Mouse (Mus musculus): ENCODE results near the gene Mcur1. TPM values are rescaled to one million over a fixed set of nuclear protein-coding genes. Genes with fewer than 3 reads are reported as not detected.

The Mcur1 gene
- polyA plus RNA-seq, 1 experiment from 2014 or later = 5.7 TPM

DNA sequence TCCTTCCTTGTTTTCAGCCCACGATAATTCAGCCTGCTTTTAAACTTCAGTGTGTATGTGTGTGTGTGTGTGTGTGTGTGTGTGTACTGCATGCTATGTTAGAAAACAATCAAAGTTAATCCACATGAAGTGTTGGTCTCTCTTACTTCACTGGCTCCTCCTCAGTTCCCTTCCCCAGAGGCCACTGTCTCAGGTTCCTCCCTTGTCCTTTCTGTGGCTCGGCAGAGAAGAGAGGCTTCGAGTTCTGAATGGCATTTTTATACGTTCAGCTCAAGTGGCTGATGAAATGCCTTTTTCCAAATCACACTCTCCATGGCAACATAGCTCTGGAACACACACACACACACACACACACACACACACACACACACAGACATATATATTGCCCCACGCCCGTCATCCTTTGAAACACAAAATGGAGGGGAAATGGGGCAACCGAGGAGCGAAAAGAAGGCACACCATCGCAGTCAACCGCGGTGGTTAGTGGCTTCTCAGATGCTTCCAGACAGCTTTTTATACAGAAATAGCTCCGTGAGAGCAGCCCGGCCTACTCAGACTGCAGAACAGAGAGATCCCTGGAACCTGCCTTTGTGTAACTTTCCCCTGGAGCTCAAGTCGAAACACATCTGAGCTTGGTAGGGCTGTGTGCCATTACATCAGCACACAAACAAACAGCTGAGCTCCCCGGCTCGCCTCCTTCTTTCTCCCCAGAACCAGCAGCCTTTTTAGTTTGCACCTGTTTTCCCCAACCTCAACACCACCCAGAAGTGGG, 34.4 kb downstream of the Mcur1 start:
- Histone ChIP-seq H3K4me1 (replicated peaks) (peaks cover 15% of the 10 kb centered on the region), H3K9me3 (replicated peaks) (no peaks in the 10 kb centered on the region), H3K4me3 (replicated peaks) (no peak overlapping the region), H3K4me2 (no peak overlapping the region), H3K27me3 (no peaks in the 10 kb centered on the region), H3K36me3 (replicated peaks) (no peaks in the 10 kb centered on the region), H3K9ac (no peak overlapping the region), H3K27ac (replicated peaks) (peak overlapping the region; percentile 45; the same call in 1 of the 2 replicates)
- ATAC-seq (ENCODE audit: insufficient read depth) = no peak
- 45% methylated on average over 16 of the region's 16 CpGs for WGBS (ENCODE audit: insufficient replicate concordance)

DNA sequence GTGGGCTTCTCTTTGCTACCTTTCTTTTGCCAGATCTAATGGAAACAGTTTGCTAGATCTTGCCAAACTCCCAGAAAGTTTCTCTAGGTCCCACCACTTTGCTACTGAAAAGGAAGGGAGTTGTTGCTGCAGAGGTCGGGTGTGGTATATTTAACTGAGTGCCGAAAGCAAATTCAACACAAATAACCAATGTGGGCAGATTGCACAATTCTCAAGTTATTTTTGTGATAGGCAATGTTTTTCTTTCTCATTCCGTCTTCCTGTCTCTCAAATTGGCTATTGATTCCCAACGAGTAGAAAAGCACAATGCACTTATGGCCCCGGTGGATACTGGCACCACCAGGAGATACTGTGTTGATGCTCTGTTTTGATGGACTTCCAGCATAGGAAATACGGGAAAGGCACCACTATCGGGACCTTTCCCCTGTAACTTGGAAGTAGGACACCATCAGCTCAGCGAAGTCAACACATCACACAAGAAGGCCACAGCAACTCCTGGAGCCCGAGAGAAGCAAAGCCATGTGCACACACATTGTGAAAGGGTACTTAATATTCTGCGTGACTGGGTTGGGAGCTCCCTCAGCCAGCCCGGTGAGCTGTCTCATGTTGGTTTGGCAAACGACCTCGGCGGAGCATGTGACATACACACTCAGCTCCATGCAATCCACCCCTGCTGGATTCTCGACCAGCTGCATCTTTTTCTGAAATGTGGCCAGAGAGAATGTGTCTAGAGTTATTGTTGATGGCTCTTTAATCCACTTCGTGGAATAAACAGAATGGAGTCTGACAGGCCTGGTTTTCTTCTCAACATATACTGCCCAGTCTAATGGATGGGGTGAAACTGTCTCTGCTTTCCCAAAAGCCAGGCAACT, 35.3 kb downstream of the Mcur1 start:
- H3K4me3 ChIP-seq (replicated peaks) = no peak overlapping the region
- H3K4me1 ChIP-seq (replicated peaks) = peaks cover 9% of the 10 kb centered on the region
- no peak overlapping the region for H3K9ac ChIP-seq
- H3K27ac ChIP-seq (replicated peaks) = 0 out of 2 replicates have a peak overlapping the region, but pooled peaks have one; percentile 45
- ATAC-seq (ENCODE audit: insufficient read depth) = no peak
- H3K4me2 ChIP-seq = peak overlapping the region; percentile 23; the same call in 1 of the 2 replicates
- H3K36me3 ChIP-seq (replicated peaks) = no peaks in the 10 kb centered on the region
- 35% methylated on average over 16 of the region's 16 CpGs for WGBS (ENCODE audit: insufficient replicate concordance)
- no peaks in the 10 kb centered on the region for H3K9me3 ChIP-seq (replicated peaks)
- no peaks in the 10 kb centered on the region for H3K27me3 ChIP-seq

DNA sequence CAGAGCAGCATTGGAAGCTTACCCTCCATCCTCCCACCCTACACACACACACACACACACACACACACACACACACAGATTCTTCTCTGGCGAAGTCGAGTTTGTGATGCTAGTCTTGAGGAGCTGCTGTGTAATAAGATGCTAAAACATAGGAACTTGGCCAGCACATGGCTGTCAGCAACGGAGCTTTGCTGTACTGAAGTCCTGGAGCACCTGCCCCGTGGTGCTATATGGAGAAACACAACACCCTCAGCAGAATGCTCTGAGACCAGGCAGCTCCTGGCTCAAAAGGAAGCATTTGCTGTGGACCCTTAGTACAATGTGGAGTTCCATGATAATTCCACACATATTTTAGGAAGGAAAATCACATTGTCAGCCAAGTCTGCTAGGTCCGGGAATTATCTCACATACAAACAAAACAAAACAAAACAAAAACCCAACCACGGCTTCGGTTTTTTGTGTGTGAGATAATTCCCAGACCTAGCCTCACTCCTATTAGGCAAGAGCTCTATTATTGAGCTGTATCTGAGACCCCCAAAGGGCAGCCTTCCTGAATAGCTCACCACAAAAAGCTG, 36.0 kb downstream of the Mcur1 start:
- no peaks in the 10 kb centered on the region for H3K9me3 ChIP-seq (replicated peaks)
- no peak overlapping the region for H3K9ac ChIP-seq
- no peak overlapping the region for H3K4me2 ChIP-seq

DNA sequence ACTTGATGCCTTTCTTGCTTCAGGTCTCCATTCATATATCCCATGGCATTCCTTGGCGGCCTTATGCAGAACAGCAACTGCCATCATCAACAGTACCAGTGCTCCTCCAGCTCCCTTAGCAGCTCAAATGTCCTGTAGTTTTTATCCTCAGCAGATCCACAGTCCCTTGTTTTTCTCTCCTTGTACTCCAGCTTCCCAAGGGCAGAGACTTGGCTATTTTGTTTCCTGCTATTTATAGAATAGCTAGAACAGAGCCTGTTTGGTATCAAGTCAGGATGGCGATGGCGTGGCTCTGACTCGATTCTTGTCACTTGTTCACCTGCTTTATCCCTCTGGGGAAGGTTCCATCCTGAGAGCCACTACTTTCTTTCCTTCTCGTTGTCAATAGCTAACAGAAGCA, 38.1 kb downstream of the Mcur1 start:
- no peak overlapping the region for H3K9ac ChIP-seq
- no peaks in the 10 kb centered on the region for H3K27me3 ChIP-seq
- peaks cover 9% of the 10 kb centered on the region for H3K4me1 ChIP-seq (replicated peaks)
- no peak overlapping the region for H3K4me2 ChIP-seq
- H3K9me3 ChIP-seq (replicated peaks) = no peaks in the 10 kb centered on the region
- H3K27ac ChIP-seq (replicated peaks) = no peak overlapping the region
- whole genome bisulfite sequencing (ENCODE audit: insufficient replicate concordance) = 62% methylated on average over 5 of the region's 5 CpGs
- no peaks in the 10 kb centered on the region for H3K36me3 ChIP-seq (replicated peaks)
- ATAC-seq (ENCODE audit: insufficient read depth) = no peak
- no peak overlapping the region for H3K4me3 ChIP-seq (replicated peaks)

More for the DNA sequence above, 36.0 kb downstream of the Mcur1 start:
- Histone ChIP-seq H3K4me3 (replicated peaks) (no peak overlapping the region), H3K27ac (replicated peaks) (no peak overlapping the region), H3K36me3 (replicated peaks) (no peaks in the 10 kb centered on the region), H3K4me1 (replicated peaks) (peaks cover 9% of the 10 kb centered on the region), H3K27me3 (no peaks in the 10 kb centered on the region)
- WGBS (ENCODE audit: insufficient replicate concordance) = 44% methylated on average over 7 of the region's 7 CpGs
- no peak for ATAC-seq (ENCODE audit: insufficient read depth)

DNA sequence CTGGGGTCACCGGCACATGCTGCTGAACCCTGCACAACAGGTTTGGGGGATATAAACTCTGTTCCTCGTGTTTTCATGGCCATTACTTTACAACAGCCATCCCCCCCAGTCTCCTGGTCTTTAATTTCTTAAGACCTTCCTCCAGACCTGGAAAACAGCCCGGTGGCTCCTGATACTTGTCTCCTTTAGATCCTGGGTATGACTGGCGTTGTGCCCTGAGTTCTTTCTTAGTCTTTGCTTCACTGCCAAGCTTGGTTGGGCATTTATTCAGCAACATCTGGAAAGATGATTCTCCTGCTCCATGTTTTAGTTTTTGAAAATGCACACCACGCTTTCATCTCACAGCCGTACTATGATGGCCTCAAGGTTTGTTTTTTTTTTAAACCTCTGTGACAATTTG, 40.7 kb downstream of the Mcur1 start:
- no peak overlapping the region for H3K4me2 ChIP-seq
- no peak overlapping the region for H3K27ac ChIP-seq (replicated peaks)
- no peaks in the 10 kb centered on the region for H3K36me3 ChIP-seq (replicated peaks)
- no peaks in the 10 kb centered on the region for H3K27me3 ChIP-seq
- H3K4me1 ChIP-seq (replicated peaks) = peaks cover 2% of the 10 kb centered on the region
- ATAC-seq (ENCODE audit: insufficient read depth) = no peak
- no peaks in the 10 kb centered on the region for H3K9me3 ChIP-seq (replicated peaks)
- 63% methylated on average over 6 of the region's 6 CpGs for WGBS (ENCODE audit: insufficient replicate concordance)
- no peak overlapping the region for H3K4me3 ChIP-seq (replicated peaks)
- H3K9ac ChIP-seq = no peak overlapping the region

DNA sequence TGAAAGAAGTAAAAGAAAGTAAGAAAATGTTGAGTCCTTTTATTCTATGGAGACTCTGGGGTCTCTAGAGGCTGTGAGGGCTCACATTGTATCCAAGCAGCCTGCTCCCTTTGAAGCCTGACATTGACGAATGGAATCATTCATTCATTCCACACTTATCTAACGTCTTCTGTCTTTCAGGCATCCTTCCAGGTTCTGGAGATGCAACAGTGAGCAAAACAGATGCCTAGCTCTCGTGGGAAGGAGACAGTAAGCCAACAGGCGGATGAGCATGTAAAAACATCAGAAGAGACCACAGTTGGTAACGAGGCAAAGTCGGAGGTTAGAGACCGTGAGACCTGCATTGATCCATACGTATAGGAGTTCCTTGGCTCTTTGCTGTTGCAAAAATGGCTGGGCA, 42.6 kb downstream of the Mcur1 start:
- no peak overlapping the region for H3K4me2 ChIP-seq
- no peak overlapping the region for H3K27ac ChIP-seq (replicated peaks)
- no peak overlapping the region for H3K4me3 ChIP-seq (replicated peaks)
- no peaks in the 10 kb centered on the region for H3K4me1 ChIP-seq (replicated peaks)
- H3K9me3 ChIP-seq (replicated peaks) = no peaks in the 10 kb centered on the region
- no peaks in the 10 kb centered on the region for H3K36me3 ChIP-seq (replicated peaks)
- WGBS (ENCODE audit: insufficient replicate concordance) = 66% methylated on average over 8 of the region's 8 CpGs
- H3K9ac ChIP-seq = no peak overlapping the region
- ATAC-seq (ENCODE audit: insufficient read depth) = no peak
- no peaks in the 10 kb centered on the region for H3K27me3 ChIP-seq

DNA sequence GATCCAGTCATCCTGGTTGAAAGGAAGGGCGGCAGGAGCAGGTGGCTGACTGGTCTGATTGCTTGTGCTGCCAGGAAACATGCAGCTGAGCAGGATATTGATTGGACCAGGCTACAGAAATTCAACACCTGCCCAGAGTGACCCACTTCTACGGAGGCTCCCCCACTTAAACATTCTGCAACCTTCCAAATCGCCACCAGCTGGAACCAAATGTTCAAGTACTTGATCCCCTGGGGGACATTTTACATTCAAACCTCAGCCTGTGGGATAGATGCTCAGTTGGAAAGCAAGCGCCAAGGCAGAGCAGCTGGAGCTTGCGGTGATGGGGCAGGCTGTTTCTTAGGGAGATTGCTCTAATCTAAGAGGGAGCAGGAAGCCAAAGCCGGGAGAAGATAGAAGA, 43.1 kb downstream of the Mcur1 start:
- no peak overlapping the region for H3K9ac ChIP-seq
- H3K9me3 ChIP-seq (replicated peaks) = no peaks in the 10 kb centered on the region
- no peaks in the 10 kb centered on the region for H3K36me3 ChIP-seq (replicated peaks)
- H3K27ac ChIP-seq (replicated peaks) = no peak overlapping the region
- no peaks in the 10 kb centered on the region for H3K27me3 ChIP-seq
- WGBS (ENCODE audit: insufficient replicate concordance) = 66% methylated on average over 6 of the region's 6 CpGs
- H3K4me1 ChIP-seq (replicated peaks) = no peaks in the 10 kb centered on the region
- no peak for ATAC-seq (ENCODE audit: insufficient read depth)
- H3K4me3 ChIP-seq (replicated peaks) = no peak overlapping the region
- no peak overlapping the region for H3K4me2 ChIP-seq

DNA sequence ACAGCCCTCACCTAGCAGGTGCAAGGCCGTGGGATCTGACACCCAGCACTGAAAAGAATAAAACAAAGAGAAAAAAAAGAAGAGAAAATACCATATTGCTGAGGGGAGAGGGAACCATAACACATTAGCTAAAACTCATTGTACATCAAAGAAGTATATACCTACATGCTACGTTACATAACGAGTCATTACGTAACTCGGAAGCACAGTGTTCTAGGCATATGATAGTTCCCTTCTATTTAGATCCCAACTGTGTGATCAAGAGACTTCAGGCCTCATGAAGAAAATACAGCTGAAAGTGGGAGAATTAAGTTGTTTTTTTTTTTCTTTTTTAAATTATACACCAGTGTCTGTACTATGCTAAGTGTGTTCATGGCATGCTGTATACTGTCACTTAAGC, 43.9 kb downstream of the Mcur1 start:
- no peak overlapping the region for H3K4me3 ChIP-seq (replicated peaks)
- no peaks in the 10 kb centered on the region for H3K27me3 ChIP-seq
- no peak for ATAC-seq (ENCODE audit: insufficient read depth)
- no peak overlapping the region for H3K4me2 ChIP-seq
- no peaks in the 10 kb centered on the region for H3K4me1 ChIP-seq (replicated peaks)
- no peaks in the 10 kb centered on the region for H3K36me3 ChIP-seq (replicated peaks)
- 76% methylated on average over 5 of the region's 5 CpGs for WGBS (ENCODE audit: insufficient replicate concordance)
- H3K9ac ChIP-seq = no peak overlapping the region
- H3K9me3 ChIP-seq (replicated peaks) = no peaks in the 10 kb centered on the region
- no peak overlapping the region for H3K27ac ChIP-seq (replicated peaks)

DNA sequence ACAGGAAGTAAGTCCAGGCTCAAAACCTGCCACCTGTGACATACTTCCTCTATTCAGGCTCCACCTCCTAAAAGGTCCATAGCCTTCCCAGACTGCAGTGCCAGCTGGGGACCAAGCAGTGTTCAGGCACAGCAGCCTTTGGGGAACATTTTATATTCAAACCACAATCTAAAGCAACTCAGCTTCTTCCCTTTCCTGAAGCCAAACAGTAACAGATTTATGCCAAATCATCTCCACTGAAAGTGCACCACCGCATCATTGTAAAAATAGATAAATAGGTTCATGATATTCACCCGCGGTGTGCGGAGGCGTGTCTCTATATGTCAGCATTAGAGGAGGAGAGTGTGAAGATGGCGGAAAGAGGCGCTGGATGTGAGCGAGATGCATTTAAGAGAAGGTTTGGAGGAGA, 45.0 kb downstream of the Mcur1 start:
- H3K27me3 ChIP-seq = no peaks in the 10 kb centered on the region
- no peak overlapping the region for H3K9ac ChIP-seq
- WGBS (ENCODE audit: insufficient replicate concordance) = 47% methylated on average over 8 of the region's 8 CpGs
- no peak overlapping the region for H3K4me3 ChIP-seq (replicated peaks)
- H3K4me2 ChIP-seq = no peak overlapping the region
- ATAC-seq (ENCODE audit: insufficient read depth) = no peak
- H3K36me3 ChIP-seq (replicated peaks) = no peaks in the 10 kb centered on the region
- H3K4me1 ChIP-seq (replicated peaks) = no peaks in the 10 kb centered on the region
- no peak overlapping the region for H3K27ac ChIP-seq (replicated peaks)
- no peaks in the 10 kb centered on the region for H3K9me3 ChIP-seq (replicated peaks)

DNA sequence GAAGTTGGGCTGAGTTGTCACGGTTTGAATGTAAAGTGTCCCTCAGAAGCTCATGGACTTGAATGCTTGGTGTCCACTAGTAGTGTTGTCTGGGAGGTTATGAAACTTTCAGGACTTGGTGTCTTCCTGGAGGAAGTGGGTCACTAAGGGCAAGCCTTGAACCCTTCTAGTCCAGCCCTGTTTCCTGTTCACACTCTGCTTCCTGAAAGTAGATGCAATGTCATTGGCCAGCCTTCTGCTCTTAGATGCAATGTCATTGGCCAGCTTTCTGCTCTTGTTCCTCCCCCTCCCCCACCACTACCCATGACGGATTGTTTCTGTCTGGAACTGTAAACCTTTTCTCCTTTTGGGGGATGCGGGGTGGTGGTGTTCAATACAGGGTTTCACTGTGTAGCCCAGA, 47.3 kb downstream of the Mcur1 start:
- no peak for ATAC-seq (ENCODE audit: insufficient read depth)
- Histone ChIP-seq H3K36me3 (replicated peaks) (no peaks in the 10 kb centered on the region), H3K27ac (replicated peaks) (no peak overlapping the region), H3K27me3 (no peaks in the 10 kb centered on the region), H3K4me1 (replicated peaks) (no peaks in the 10 kb centered on the region), H3K9me3 (replicated peaks) (no peaks in the 10 kb centered on the region), H3K9ac (no peak overlapping the region), H3K4me2 (no peak overlapping the region), H3K4me3 (replicated peaks) (no peak overlapping the region)
- 62% methylated on average over 3 of the region's 3 CpGs for WGBS (ENCODE audit: insufficient replicate concordance)

DNA sequence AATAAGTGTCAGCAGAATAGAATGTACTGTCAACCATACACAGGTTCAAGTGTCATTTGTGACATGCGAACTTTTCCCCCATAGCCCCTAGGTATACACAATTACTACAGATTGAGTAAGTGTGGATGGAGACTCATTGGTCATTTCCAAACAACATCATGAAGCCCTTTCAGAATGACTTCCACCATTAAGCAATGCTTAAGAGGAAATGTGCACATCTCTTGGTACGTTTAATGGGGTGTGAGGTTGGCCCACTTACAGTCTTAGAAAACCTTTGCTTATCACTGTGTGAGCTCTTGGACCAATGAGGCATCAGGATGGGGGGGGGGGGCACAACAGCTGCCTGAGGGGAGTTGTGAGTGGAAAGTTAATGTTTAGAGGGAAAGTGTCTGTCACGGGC, 54.2 kb downstream of the Mcur1 start:
- H3K27ac ChIP-seq (replicated peaks) = no peak overlapping the region
- H3K27me3 ChIP-seq = no peaks in the 10 kb centered on the region
- no peak for ATAC-seq (ENCODE audit: insufficient read depth)
- H3K36me3 ChIP-seq (replicated peaks) = no peaks in the 10 kb centered on the region
- H3K4me1 ChIP-seq (replicated peaks) = peaks cover 8% of the 10 kb centered on the region; the same call in 1 of the 2 replicates
- H3K4me3 ChIP-seq (replicated peaks) = no peak overlapping the region
- no peak overlapping the region for H3K9ac ChIP-seq
- WGBS (ENCODE audit: insufficient replicate concordance) = 65% methylated on average over 3 of the region's 3 CpGs
- H3K4me2 ChIP-seq = no peak overlapping the region
- H3K9me3 ChIP-seq (replicated peaks) = no peaks in the 10 kb centered on the region

Data from liver, embryonic 15.5 days (tissue).